Mouse (Mus musculus) embryonic fibroblast, embryonic 13.5 days (primary cell): ENCODE results near the gene Ppp1r10. TPM values are rescaled to one million over a fixed set of nuclear protein-coding genes. Genes with fewer than 3 reads are reported as not detected.

Source experiments
- H3K27ac ChIP-seq: 2 replicates; pipeline ENCODE4 v1.5.1; 2012; ENCODE audit warnings: low read length, control low read depth, inconsistent platforms; ENCODE audit not compliant: insufficient read depth
- H3K4me1 ChIP-seq: 2 replicates; pipeline ENCODE4 v1.6.1; 2011; ENCODE audit warnings: low read length; ENCODE audit not compliant: control insufficient read depth, insufficient read depth
- H3K4me3 ChIP-seq: 2 replicates; pipeline ENCODE4 v1.5.1; 2011; ENCODE audit warnings: mild to moderate bottlenecking, control low read depth, low read length; ENCODE audit not compliant: insufficient read depth
- CTCF ChIP-seq: IDR thresholded peaks from 2 replicates; pipeline ENCODE4 v1.5.1; 2011; ENCODE audit warnings: mild to moderate bottlenecking, control low read depth, low read length, moderate library complexity, borderline replicate concordance; ENCODE audit not compliant: insufficient read depth
- POLR2A ChIP-seq: IDR thresholded peaks from 2 replicates; pipeline ENCODE4 v1.6.1; 2011; ENCODE audit warnings: low read depth, mild to moderate bottlenecking, control low read depth, low read length, moderate library complexity
- polyA plus RNA-seq: library from polyadenylated mRNA; stranded (reverse); fragments of >200 nt; gene quantifications from 2 replicates; pipeline ENCODE4 v1.2.4, GENCODE M21; 2011; ENCODE audit warnings: low read depth; ENCODE audit not compliant: missing spikeins, insufficient read length

Ppp1r10 gene
- polyA plus RNA-seq, 1 experiment: 67.3 TPM

GRCm38 (mm10) chr17:35900636-35901035, 15.6 kb upstream of the Ppp1r10 start:
- TF ChIP-seq POLR2A: no peak
- no peak for TF ChIP-seq CTCF
- Histone ChIP-seq H3K27ac (no peak overlapping the region), H3K4me3 (no peak overlapping the region), H3K4me1 (peaks cover 6% of the 10 kb centered on the region; the same call in 1 of the 2 replicates)

GRCm38 (mm10) chr17:35903343-35903991, 12.8 kb upstream of the Ppp1r10 start:
- Histone ChIP-seq H3K4me1 (no peaks in the 10 kb centered on the region), H3K27ac (peak overlapping the region; percentile 42), H3K4me3 (no peak overlapping the region)
- TF ChIP-seq POLR2A (no peak), CTCF (no peak)

- peaks cover 3% of the 10 kb centered on the region; the same call in 1 of the 2 replicates for H3K4me1 ChIP-seq
- TF ChIP-seq POLR2A (no peak), CTCF (no peak)
- peak overlapping the region; percentile 42 for H3K27ac ChIP-seq
- no peak overlapping the region for H3K4me3 ChIP-seq
These were observed 12.3 kb upstream of the Ppp1r10 start for GRCm38 (mm10) chr17:35903992-35904355.

- peaks cover 7% of the 10 kb centered on the region; the same call in 1 of the 2 replicates for H3K4me1 ChIP-seq
- TF ChIP-seq CTCF (no peak), POLR2A (no peak)
- no peak overlapping the region for H3K4me3 ChIP-seq
- H3K27ac ChIP-seq: no peak overlapping the region
These were observed 10.6 kb upstream of the Ppp1r10 start for GRCm38 (mm10) chr17:35905587-35905986.

GRCm38 (mm10) chr17:35907609-35908008, 8.6 kb upstream of the Ppp1r10 start:
- peaks cover 7% of the 10 kb centered on the region; the same call in 1 of the 2 replicates for H3K4me1 ChIP-seq
- no peak overlapping the region for H3K27ac ChIP-seq
- H3K4me3 ChIP-seq: no peak overlapping the region
- TF ChIP-seq CTCF: no peak
- TF ChIP-seq POLR2A: no peak

- Histone ChIP-seq H3K27ac (peak overlapping the region; percentile 4; the same call in 1 of the 2 replicates), H3K4me1 (peaks cover 7% of the 10 kb centered on the region; the same call in 1 of the 2 replicates), H3K4me3 (peak overlapping the region; percentile 56)
- no peak for TF ChIP-seq CTCF
- TF ChIP-seq POLR2A: no peak
These were observed 6.9 kb upstream of the Ppp1r10 start for GRCm38 (mm10) chr17:35909186-35909918.

GRCm38 (mm10) chr17:35909919-35910369, 6.3 kb upstream of the Ppp1r10 start, which contains the start of gene Atat1:
TSS of gene Atat1 (minus strand) at chr17:35910075.
- TF ChIP-seq POLR2A: peak; percentile 92
- TF ChIP-seq CTCF: no peak
- peak within 1 kb of the TSS; percentile 15; the same call in 1 of the 2 replicates for H3K27ac ChIP-seq
- peak within 1 kb of the TSS; percentile 56 for H3K4me3 ChIP-seq
- H3K4me1 ChIP-seq: peaks cover 7% of the 10 kb centered on the region; the same call in 1 of the 2 replicates

GRCm38 (mm10) chr17:35914975-35915374, 1.3 kb upstream of the Ppp1r10 start:
- no peak for TF ChIP-seq CTCF
- TF ChIP-seq POLR2A: no peak
- peak overlapping the region; percentile 80 for H3K4me3 ChIP-seq
- no peak overlapping the region for H3K27ac ChIP-seq
- H3K4me1 ChIP-seq: peaks cover 6% of the 10 kb centered on the region

GRCm38 (mm10) chr17:35915538-35916296, 517 bp upstream of the Ppp1r10 start:
- Histone ChIP-seq H3K4me3 (peak overlapping the region; percentile 80), H3K4me1 (peaks cover 5% of the 10 kb centered on the region), H3K27ac (peak overlapping the region; percentile 72)
- TF ChIP-seq POLR2A: peak; percentile 47
- no peak for TF ChIP-seq CTCF

- peak overlapping the region; percentile 93 for H3K4me3 ChIP-seq
- peak overlapping the region; percentile 93 for H3K27ac ChIP-seq
- no peak; the same call in 1 of the 2 replicates for TF ChIP-seq POLR2A
- H3K4me1 ChIP-seq: peaks cover 5% of the 10 kb centered on the region
These were observed 869 bp downstream of the Ppp1r10 start for GRCm38 (mm10) chr17:35917143-35917462.
